Mouse (Mus musculus): Measurements from ENCODE around the gene H2-M10.1. TPM values are rescaled to one million over a fixed set of nuclear protein-coding genes. Genes with fewer than 3 reads are reported as not detected.
A peak's percentile ranks its signal among the peaks of the same experiment; 100 is the strongest.
"Not testable (repeated sequence)": the region's sequence is repeated elsewhere in the genome, so short reads cannot be mapped to it uniquely, and the experiment has no call there.

H2-M10.1 gene
- total RNA-seq, 1 experiment = not detected

DNA sequence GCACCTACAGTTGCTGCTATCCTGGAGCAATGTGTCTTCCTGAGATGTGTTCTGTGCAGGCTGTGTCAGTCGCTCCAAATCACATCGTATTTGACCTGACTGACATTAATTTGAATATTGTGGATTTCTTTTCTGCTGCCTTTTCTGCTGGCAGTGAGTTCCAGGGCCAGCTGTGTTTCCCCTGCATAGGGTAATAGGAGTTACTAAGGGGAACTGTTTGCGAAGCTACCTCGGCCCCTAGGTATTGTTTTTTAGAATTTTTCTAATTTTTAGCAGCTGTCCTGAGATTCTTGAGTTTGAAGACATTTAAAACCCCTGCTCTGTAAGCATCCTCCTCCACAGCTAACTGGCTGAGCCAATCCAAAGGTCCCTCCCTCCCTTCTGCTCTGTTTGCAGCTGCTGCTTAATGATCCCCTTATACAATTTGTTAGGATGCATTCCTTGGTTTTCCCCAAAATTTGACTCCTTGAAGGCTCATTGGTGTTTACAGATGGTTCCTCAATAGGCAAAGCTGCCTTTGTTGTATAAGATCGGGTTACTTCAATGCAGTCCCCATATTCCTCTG, 10.2 kb downstream of the H2-M10.1 start:
- Histone ChIP-seq H3K27ac (ENCODE audit: insufficient read depth, low read depth, low read length, poor library complexity, severe bottlenecking) (no peak overlapping the region), H3K4me1 (ENCODE audit: control insufficient read depth in 2 of 2, insufficient read depth in 2 of 2, low read length in 2 of 2, poor library complexity in 1 of 2) (no peaks in the 10 kb centered on the region), H3K9me3 (ENCODE audit: control insufficient read depth, insufficient read depth, low read depth, low read length) (no peaks in the 10 kb centered on the region), H3K36me3 (ENCODE audit: control insufficient read depth, insufficient read depth, low read length, poor library complexity, severe bottlenecking) (no peaks in the 10 kb centered on the region), H3K4me3 (ENCODE audit: insufficient read depth in 1 of 2, low read depth in 1 of 2, low read length in 2 of 2, poor library complexity in 1 of 2, severe bottlenecking in 1 of 2) (peak overlapping the region in 1 of 2 experiments; percentile 61; a peak in 1 of 4 replicates), H3K9ac (ENCODE audit: insufficient read depth, low read depth, low read length, poor library complexity, severe bottlenecking) (no peak overlapping the region)
- no peak for DNase-seq (ENCODE audit: low read depth, low spot score)
- no peak for TF ChIP-seq CHD2 (IDR thresholded peaks at IDR 0.05; ENCODE audit: low read depth, low read length)
- no peak for TF ChIP-seq MAFK (IDR thresholded peaks at IDR 0.05; ENCODE audit: insufficient read depth, low read depth, low read length)
- no peak for TF ChIP-seq HCFC1 (IDR thresholded peaks at IDR 0.05; ENCODE audit: borderline replicate concordance, insufficient read depth, low read length)
- no peak for TF ChIP-seq ZNF384 (IDR thresholded peaks at IDR 0.05; ENCODE audit: low read depth, low read length)
- no peak for TF ChIP-seq ZC3H11A (IDR thresholded peaks at IDR 0.05; ENCODE audit: borderline replicate concordance, low read depth, low read length)
- in situ Hi-C loops (cut with MboI; ENCODE audit: low sequenced_read_pairs in 2 of 2, unreplicated experiment in 2 of 2) = no loop called here

DNA sequence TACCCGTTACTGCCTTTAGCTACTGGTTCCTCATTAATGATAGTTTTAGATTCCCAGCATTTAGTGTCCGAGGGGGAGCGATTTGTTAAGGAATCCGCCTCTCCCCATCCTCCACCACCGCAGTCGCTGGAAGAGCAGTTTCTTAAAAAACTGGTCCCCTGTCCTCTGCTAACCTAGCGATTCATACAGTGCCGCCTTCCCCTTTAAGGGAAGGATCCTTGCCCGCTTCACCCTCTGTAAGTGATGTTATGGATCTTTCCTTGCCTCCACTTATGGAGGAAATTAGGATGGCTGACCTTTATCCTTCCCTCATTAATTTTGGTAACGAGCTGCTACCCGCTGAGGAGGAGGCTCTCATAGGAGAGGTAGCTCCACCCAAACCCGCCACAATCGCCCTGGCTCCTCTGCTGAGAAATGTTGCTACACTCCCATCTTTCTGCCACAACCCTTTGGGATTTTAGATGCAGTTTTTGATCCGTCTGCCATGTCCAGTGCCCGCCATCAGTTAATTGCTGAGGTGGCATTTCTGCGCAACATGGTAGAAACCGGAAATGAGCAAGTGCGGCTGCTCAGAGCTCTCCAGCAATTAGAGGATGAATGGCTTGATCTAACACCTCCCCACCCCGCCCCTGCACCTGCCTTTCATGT, 10.8 kb downstream of the H2-M10.1 start:
- Histone ChIP-seq H3K9ac (ENCODE audit: insufficient read depth, low read depth, low read length, poor library complexity, severe bottlenecking) (peak overlapping the region; percentile 45; the same call in 1 of the 2 replicates), H3K27ac (ENCODE audit: insufficient read depth, low read depth, low read length, poor library complexity, severe bottlenecking) (no peak overlapping the region), H3K4me1 (ENCODE audit: control insufficient read depth in 2 of 2, insufficient read depth in 2 of 2, low read length in 2 of 2, poor library complexity in 1 of 2) (no peaks in the 10 kb centered on the region), H3K4me3 (ENCODE audit: insufficient read depth in 1 of 2, low read depth in 1 of 2, low read length in 2 of 2, poor library complexity in 1 of 2, severe bottlenecking in 1 of 2) (peak overlapping the region; percentile 53 to 61), H3K36me3 (ENCODE audit: control insufficient read depth, insufficient read depth, low read length, poor library complexity, severe bottlenecking) (no peaks in the 10 kb centered on the region), H3K9me3 (ENCODE audit: control insufficient read depth, insufficient read depth, low read depth, low read length) (no peaks in the 10 kb centered on the region)
- TF ChIP-seq ZC3H11A (IDR thresholded peaks at IDR 0.05; ENCODE audit: borderline replicate concordance, low read depth, low read length) (no peak), HCFC1 (IDR thresholded peaks at IDR 0.05; ENCODE audit: borderline replicate concordance, insufficient read depth, low read length) (no peak), MAFK (IDR thresholded peaks at IDR 0.05; ENCODE audit: insufficient read depth, low read depth, low read length) (peak; percentile 99), ZNF384 (IDR thresholded peaks at IDR 0.05; ENCODE audit: low read depth, low read length) (no peak), CHD2 (IDR thresholded peaks at IDR 0.05; ENCODE audit: low read depth, low read length) (no peak)
- DNase-seq (ENCODE audit: low read depth, low spot score) = peak; percentile 16
- in situ Hi-C loops (cut with MboI; ENCODE audit: low sequenced_read_pairs in 2 of 2, unreplicated experiment in 2 of 2) = no loop called here

DNA sequence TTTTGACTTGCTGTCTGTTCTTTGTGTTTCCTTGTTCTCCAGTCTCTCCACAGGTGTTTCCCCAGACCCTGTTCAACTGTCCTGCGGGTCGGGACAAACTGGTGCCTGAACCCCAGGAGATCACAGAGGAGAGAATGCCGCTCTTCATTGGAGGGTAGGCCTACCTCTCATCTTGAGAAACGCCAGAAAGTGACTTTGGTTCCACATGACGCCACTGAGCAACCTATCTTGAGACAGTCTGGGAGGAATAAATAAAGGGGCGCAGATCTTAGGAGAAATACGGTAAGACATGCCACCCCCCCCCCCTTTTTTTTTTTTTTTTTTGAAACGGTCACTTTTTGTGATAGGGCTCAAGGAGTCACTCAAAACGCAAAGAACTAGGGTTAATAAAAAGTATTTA, 11.4 kb downstream of the H2-M10.1 start:
- in situ Hi-C loops (cut with MboI; ENCODE audit: low sequenced_read_pairs in 2 of 2, unreplicated experiment in 2 of 2) = no loop called here
- H3K4me3 ChIP-seq (ENCODE audit: insufficient read depth in 1 of 2, low read depth in 1 of 2, low read length in 2 of 2, poor library complexity in 1 of 2, severe bottlenecking in 1 of 2) = peak overlapping the region in 1 of 2 experiments; percentile 61; a peak in 2 of 4 replicates
- TF ChIP-seq MAFK (IDR thresholded peaks at IDR 0.05; ENCODE audit: insufficient read depth, low read depth, low read length) = no peak
- no peak for TF ChIP-seq HCFC1 (IDR thresholded peaks at IDR 0.05; ENCODE audit: borderline replicate concordance, insufficient read depth, low read length)
- TF ChIP-seq CHD2 (IDR thresholded peaks at IDR 0.05; ENCODE audit: low read depth, low read length) = no peak
- TF ChIP-seq ZNF384 (IDR thresholded peaks at IDR 0.05; ENCODE audit: low read depth, low read length) = no peak
- TF ChIP-seq ZC3H11A (IDR thresholded peaks at IDR 0.05; ENCODE audit: borderline replicate concordance, low read depth, low read length) = no peak
- H3K36me3 ChIP-seq (ENCODE audit: control insufficient read depth, insufficient read depth, low read length, poor library complexity, severe bottlenecking) = no peaks in the 10 kb centered on the region
- peak; percentile 1 for DNase-seq (ENCODE audit: low read depth, low spot score)
- no peaks in the 10 kb centered on the region for H3K4me1 ChIP-seq (ENCODE audit: control insufficient read depth in 2 of 2, insufficient read depth in 2 of 2, low read length in 2 of 2, poor library complexity in 1 of 2)
- H3K27ac ChIP-seq (ENCODE audit: insufficient read depth, low read depth, low read length, poor library complexity, severe bottlenecking) = no peak overlapping the region
- H3K9me3 ChIP-seq (ENCODE audit: control insufficient read depth, insufficient read depth, low read depth, low read length) = no peaks in the 10 kb centered on the region
- H3K9ac ChIP-seq (ENCODE audit: insufficient read depth, low read depth, low read length, poor library complexity, severe bottlenecking) = no peak overlapping the region

DNA sequence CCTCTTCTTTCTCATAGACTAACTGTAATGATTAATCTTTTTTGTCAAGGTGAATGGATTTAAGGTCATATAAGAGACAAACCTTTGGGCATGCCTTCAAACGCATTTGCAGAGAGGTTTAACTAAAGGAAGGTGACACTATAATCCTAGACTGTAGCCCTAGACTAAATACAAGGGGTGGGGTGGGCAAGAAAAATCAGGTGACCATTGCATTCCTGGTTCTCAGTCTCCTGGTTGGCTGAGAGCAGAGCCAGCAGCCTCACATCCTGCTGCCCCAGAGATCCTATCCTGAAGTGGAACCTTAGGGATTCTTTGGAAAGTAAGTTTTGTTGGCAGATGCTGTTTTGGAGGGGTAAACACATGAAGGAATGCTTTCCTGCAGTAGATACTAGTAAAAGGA, 16.7 kb downstream of the H2-M10.1 start:
- Histone ChIP-seq H3K4me3 (ENCODE audit: insufficient read depth in 1 of 2, low read depth in 1 of 2, low read length in 2 of 2, poor library complexity in 1 of 2, severe bottlenecking in 1 of 2) (no peak overlapping the region), H3K9me3 (ENCODE audit: control insufficient read depth, insufficient read depth, low read depth, low read length) (no peaks in the 10 kb centered on the region), H3K4me1 (ENCODE audit: control insufficient read depth in 2 of 2, insufficient read depth in 2 of 2, low read length in 2 of 2, poor library complexity in 1 of 2) (no peaks in the 10 kb centered on the region), H3K36me3 (ENCODE audit: control insufficient read depth, insufficient read depth, low read length, poor library complexity, severe bottlenecking) (no peaks in the 10 kb centered on the region), H3K27ac (ENCODE audit: insufficient read depth, low read depth, low read length, poor library complexity, severe bottlenecking) (no peak overlapping the region), H3K9ac (ENCODE audit: insufficient read depth, low read depth, low read length, poor library complexity, severe bottlenecking) (no peak overlapping the region)
- DNase-seq (ENCODE audit: low read depth, low spot score) = no peak
- in situ Hi-C loops (cut with MboI; ENCODE audit: low sequenced_read_pairs in 2 of 2, unreplicated experiment in 2 of 2) = no loop called here
- no peak for TF ChIP-seq MAFK (IDR thresholded peaks at IDR 0.05; ENCODE audit: insufficient read depth, low read depth, low read length)
- no peak for TF ChIP-seq ZNF384 (IDR thresholded peaks at IDR 0.05; ENCODE audit: low read depth, low read length)
- TF ChIP-seq HCFC1 (IDR thresholded peaks at IDR 0.05; ENCODE audit: borderline replicate concordance, insufficient read depth, low read length) = no peak
- TF ChIP-seq ZC3H11A (IDR thresholded peaks at IDR 0.05; ENCODE audit: borderline replicate concordance, low read depth, low read length) = no peak
- no peak for TF ChIP-seq CHD2 (IDR thresholded peaks at IDR 0.05; ENCODE audit: low read depth, low read length)

DNA sequence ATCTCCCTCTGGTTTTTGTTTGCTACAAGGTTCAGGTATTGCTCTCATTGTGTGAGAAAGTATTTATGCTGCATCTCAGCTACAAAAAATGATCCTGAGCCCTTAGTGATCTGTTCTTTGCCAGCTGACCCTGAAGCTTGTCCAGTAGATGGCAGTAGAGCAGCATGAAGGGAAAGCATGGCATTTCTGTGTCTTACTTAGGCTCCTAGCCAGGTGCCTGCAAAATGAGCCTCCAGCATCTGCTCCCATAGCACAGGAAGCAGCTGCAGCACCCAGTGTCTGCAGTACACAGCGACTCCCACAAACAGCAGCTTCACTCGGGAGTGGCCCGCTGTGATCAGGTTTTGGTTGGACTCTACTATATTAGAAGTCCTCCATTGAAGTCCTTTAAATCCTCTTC, 17.1 kb downstream of the H2-M10.1 start:
- H3K9ac ChIP-seq (ENCODE audit: insufficient read depth, low read depth, low read length, poor library complexity, severe bottlenecking); H3K27ac ChIP-seq (ENCODE audit: insufficient read depth, low read depth, low read length, poor library complexity, severe bottlenecking); H3K36me3 ChIP-seq (ENCODE audit: control insufficient read depth, insufficient read depth, low read length, poor library complexity, severe bottlenecking); H3K4me3 ChIP-seq (ENCODE audit: insufficient read depth in 1 of 2, low read depth in 1 of 2, low read length in 2 of 2, poor library complexity in 1 of 2, severe bottlenecking in 1 of 2); H3K4me1 ChIP-seq (ENCODE audit: control insufficient read depth in 2 of 2, insufficient read depth in 2 of 2, low read length in 2 of 2, poor library complexity in 1 of 2); in situ Hi-C loops (cut with MboI; ENCODE audit: low sequenced_read_pairs in 2 of 2, unreplicated experiment in 2 of 2); DNase-seq (ENCODE audit: low read depth, low spot score); H3K9me3 ChIP-seq (ENCODE audit: control insufficient read depth, insufficient read depth, low read depth, low read length): not testable (repeated sequence)

Measured in ES-E14 (cell line).